Mouse (Mus musculus): ENCODE measurements around the gene Vps13d. TPM values are rescaled to one million over a fixed set of nuclear protein-coding genes. Genes with fewer than 3 reads are reported as not detected.

Gene Vps13d
- polyA plus RNA-seq, 1 experiment from 2014 or later, result 8.8 TPM

DNA sequence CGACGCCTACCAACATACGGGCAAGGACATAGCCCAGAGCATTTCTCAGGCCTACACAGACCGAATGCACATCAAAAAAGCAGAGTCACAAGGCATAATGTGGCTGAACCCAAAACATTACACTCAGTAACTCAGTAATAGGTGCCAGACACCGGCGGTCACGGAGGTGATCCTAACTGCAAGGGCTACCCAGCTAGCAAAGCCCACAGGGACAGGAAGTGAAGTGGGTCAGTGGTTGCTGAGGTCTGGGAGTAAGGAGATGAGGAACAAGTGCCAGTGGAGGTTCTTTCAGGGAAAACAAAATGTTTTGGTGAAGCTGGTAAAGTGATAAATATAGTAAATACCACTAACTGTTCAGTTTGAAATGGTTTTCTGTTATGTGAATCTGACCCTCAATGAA is 121.1 kb downstream of the Vps13d start:
- no peak overlapping the region for H3K9ac ChIP-seq
- ATAC-seq (ENCODE audit: insufficient number of reproducible peaks, low FRiP score, low TSS enrichment, low read depth), result no peak
- H3K4me3 ChIP-seq (replicated peaks), result no peak overlapping the region
- no peaks in the 10 kb centered on the region for H3K27me3 ChIP-seq
- no peaks in the 10 kb centered on the region for H3K4me1 ChIP-seq
- no peaks in the 10 kb centered on the region for H3K9me3 ChIP-seq (replicated peaks)
- no peak overlapping the region for H3K27ac ChIP-seq (replicated peaks)
- no peak overlapping the region for H3K4me2 ChIP-seq (replicated peaks)
- 64% methylated on average over 7 of the region's 7 CpGs for WGBS
- peaks cover 67% of the 10 kb centered on the region for H3K36me3 ChIP-seq

DNA sequence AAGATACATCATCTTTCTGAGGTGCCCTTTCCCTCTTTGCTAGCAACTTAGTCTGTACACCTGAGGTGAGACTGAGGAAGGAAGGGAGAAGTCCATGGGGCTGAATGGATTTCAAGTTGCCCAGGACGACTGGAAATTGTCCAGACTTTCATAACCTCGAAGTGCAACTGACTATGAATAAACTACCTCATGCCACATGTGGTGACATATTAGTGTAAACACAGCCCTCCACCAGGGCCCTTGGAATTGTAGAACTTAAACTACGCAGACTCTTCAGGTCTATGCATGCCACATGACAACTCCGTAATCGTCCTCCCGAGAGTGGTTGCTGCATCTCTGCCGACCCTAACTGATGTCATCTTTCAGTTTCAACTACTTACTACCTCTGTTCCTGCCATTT is 122.9 kb downstream of the Vps13d start:
- Histone ChIP-seq H3K27ac (replicated peaks) (no peak overlapping the region), H3K4me3 (replicated peaks) (no peak overlapping the region), H3K9ac (no peak overlapping the region), H3K27me3 (no peaks in the 10 kb centered on the region), H3K4me1 (peaks cover 3% of the 10 kb centered on the region; the same call in 1 of the 2 replicates), H3K4me2 (replicated peaks) (no peak overlapping the region), H3K36me3 (peaks cover 59% of the 10 kb centered on the region), H3K9me3 (replicated peaks) (no peaks in the 10 kb centered on the region)
- 78% methylated on average over 7 of the region's 7 CpGs for WGBS
- ATAC-seq (ENCODE audit: insufficient number of reproducible peaks, low FRiP score, low TSS enrichment, low read depth), result no peak

DNA sequence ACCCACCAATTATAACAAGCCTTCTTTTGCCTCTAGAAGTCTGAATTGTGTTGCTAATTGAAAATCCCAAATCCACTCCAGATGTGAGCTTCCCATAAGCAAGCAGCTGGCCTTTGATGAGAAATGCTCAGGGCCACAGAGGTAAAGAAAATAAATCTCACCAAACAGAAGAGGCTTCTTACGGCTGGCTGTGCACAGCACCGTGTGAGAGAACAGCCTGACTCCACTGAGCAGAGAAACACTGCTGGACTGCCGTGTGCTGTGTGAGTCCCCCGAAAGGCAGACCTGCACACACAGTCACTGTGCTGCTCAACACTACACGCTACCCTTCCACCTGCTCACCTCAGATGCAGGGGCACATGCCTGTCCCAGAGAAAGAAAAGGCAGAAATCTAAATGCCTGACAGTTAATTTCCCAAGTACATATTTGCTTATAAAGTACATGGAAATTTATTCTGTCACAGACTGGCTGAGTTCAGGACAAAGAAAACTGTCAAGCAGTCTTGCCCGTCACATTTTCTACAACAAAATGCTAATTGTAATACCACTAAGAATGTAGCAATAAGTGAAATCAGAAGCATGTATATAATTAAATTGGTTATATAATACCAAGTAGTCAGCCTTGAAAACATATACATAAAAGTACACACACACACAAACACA is 127.7 kb downstream of the Vps13d start:
- Histone ChIP-seq H3K36me3 (peaks cover 68% of the 10 kb centered on the region), H3K27ac (replicated peaks) (peak overlapping the region; percentile 53), H3K4me3 (replicated peaks) (no peak overlapping the region), H3K9ac (no peak overlapping the region), H3K9me3 (replicated peaks) (no peaks in the 10 kb centered on the region), H3K27me3 (no peaks in the 10 kb centered on the region), H3K4me1 (peaks cover 7% of the 10 kb centered on the region; the same call in 1 of the 2 replicates), H3K4me2 (replicated peaks) (no peak overlapping the region)
- 25% methylated on average over 6 of the region's 6 CpGs for WGBS
- ATAC-seq (ENCODE audit: insufficient number of reproducible peaks, low FRiP score, low TSS enrichment, low read depth), result peak; percentile 63

DNA sequence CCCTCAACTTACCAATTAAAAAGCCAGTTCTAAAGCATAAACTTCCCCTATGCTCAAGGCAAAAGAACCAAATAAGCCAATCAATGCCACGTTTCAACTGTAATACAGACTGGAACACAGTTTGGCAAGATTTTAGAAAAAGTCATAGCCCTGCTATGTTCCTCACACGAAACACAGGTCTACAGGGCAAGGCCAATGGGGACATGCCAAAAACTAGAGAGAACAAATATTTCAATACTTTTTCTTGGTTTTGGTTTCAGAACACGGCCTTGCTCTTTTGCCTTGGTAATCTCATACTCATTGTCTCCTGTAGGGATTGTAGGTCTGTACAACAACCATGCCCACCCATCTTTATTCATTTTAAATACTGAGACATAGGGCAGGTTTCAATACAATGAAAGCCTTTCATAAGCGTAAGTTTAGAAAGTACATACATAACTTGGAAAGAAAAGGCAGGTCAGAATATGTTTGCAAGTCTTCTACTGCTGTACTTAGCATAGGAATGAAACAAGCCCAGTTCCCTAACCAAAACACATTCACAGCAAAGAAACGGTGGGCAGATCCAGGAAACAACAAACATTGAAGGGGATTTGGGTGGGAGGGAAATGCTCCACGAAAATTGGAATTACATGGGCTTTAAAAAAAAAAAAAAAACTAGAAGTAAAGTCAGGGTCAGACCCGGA is 128.3 kb downstream of the Vps13d start:
- Histone ChIP-seq H3K4me1 (peaks cover 7% of the 10 kb centered on the region; the same call in 1 of the 2 replicates), H3K36me3 (peaks cover 71% of the 10 kb centered on the region), H3K9me3 (replicated peaks) (no peaks in the 10 kb centered on the region), H3K9ac (no peak overlapping the region), H3K4me2 (replicated peaks) (no peak overlapping the region), H3K27ac (replicated peaks) (peak overlapping the region; percentile 55), H3K27me3 (no peaks in the 10 kb centered on the region), H3K4me3 (replicated peaks) (no peak overlapping the region)
- peak; percentile 74 for ATAC-seq (ENCODE audit: insufficient number of reproducible peaks, low FRiP score, low TSS enrichment, low read depth)
- WGBS, result 31% methylated on average over 7 of the region's 7 CpGs

DNA sequence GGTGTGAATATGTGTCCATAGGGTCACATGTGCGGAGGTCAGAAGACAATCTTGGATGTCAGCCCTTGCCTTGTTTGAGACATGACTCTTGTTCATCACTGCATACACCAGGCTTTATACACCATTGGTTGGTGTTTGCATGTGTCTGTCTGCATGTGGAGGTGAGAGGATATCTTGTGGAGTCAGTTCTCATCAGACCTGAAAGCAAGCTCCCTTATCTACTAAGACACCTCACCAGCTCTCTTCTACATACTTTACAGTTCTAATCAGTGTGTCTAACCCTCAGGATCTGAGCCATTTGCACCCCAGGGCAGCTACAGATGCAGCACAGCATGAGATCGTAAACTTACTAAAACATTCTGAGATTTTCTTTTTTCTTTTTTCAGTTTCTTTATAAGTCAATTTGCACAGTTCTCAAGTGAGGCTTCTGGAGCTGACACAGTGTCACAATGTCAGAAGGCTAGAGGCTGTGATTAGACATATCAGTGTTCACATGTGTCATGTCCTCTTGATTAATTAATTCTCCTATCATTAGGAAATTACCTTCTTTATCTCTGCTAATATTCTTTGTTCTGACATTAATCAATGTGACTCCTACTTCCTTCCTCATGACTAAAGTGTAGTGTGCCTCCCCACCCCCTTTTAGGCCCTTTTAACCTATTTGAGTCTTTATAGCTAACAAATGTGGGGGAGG is 135.9 kb downstream of the Vps13d start:
- 94% methylated on average over 2 of the region's 2 CpGs for WGBS
- ATAC-seq (ENCODE audit: insufficient number of reproducible peaks, low FRiP score, low TSS enrichment, low read depth), result no peak
- Histone ChIP-seq H3K9me3 (replicated peaks) (no peaks in the 10 kb centered on the region), H3K9ac (no peak overlapping the region), H3K4me3 (replicated peaks) (no peak overlapping the region), H3K36me3 (peaks cover 81% of the 10 kb centered on the region), H3K27ac (replicated peaks) (no peak overlapping the region), H3K4me2 (replicated peaks) (no peak overlapping the region), H3K27me3 (no peaks in the 10 kb centered on the region), H3K4me1 (no peaks in the 10 kb centered on the region)

- no peaks in the 10 kb centered on the region for H3K27me3 ChIP-seq
- peaks cover 17% of the 10 kb centered on the region; the same call in 1 of the 2 replicates for H3K4me1 ChIP-seq
- H3K4me3 ChIP-seq (replicated peaks), result no peak overlapping the region
- ATAC-seq (ENCODE audit: insufficient number of reproducible peaks, low FRiP score, low TSS enrichment, low read depth), result no peak
- WGBS, result 92% methylated on average over 3 of the region's 3 CpGs
- H3K36me3 ChIP-seq, result peaks cover 75% of the 10 kb centered on the region
- no peak overlapping the region for H3K4me2 ChIP-seq (replicated peaks)
- H3K27ac ChIP-seq (replicated peaks), result no peak overlapping the region
- H3K9me3 ChIP-seq (replicated peaks), result no peaks in the 10 kb centered on the region
- no peak overlapping the region for H3K9ac ChIP-seq
Measured at GRCm38 (mm10) chr4:145056346-145056745, 138.5 kb downstream of the Vps13d start.

GRCm38 (mm10) chr4:145055792-145056191 is 139.0 kb downstream of the Vps13d start:
- H3K4me1 ChIP-seq, result peaks cover 20% of the 10 kb centered on the region
- peaks cover 71% of the 10 kb centered on the region for H3K36me3 ChIP-seq
- H3K9ac ChIP-seq, result no peak overlapping the region
- H3K27me3 ChIP-seq, result no peaks in the 10 kb centered on the region
- no peak overlapping the region for H3K27ac ChIP-seq (replicated peaks)
- H3K4me3 ChIP-seq (replicated peaks), result no peak overlapping the region
- 74% methylated on average over 3 of the region's 3 CpGs for WGBS
- ATAC-seq (ENCODE audit: insufficient number of reproducible peaks, low FRiP score, low TSS enrichment, low read depth), result no peak
- no peak overlapping the region for H3K4me2 ChIP-seq (replicated peaks)
- H3K9me3 ChIP-seq (replicated peaks), result no peaks in the 10 kb centered on the region

GRCm38 (mm10) chr4:145054369-145054768 is 140.4 kb downstream of the Vps13d start:
- Histone ChIP-seq H3K4me3 (replicated peaks) (no peak overlapping the region), H3K4me2 (replicated peaks) (no peak overlapping the region), H3K9ac (no peak overlapping the region), H3K27ac (replicated peaks) (no peak overlapping the region), H3K36me3 (peaks cover 68% of the 10 kb centered on the region), H3K4me1 (peaks cover 26% of the 10 kb centered on the region), H3K27me3 (no peaks in the 10 kb centered on the region), H3K9me3 (replicated peaks) (no peaks in the 10 kb centered on the region)
- no peak for ATAC-seq (ENCODE audit: insufficient number of reproducible peaks, low FRiP score, low TSS enrichment, low read depth)
- 65% methylated on average over 3 of the region's 3 CpGs for WGBS

- no peak for ATAC-seq (ENCODE audit: insufficient number of reproducible peaks, low FRiP score, low TSS enrichment, low read depth)
- Histone ChIP-seq H3K27me3 (no peaks in the 10 kb centered on the region), H3K4me1 (peaks cover 26% of the 10 kb centered on the region), H3K4me3 (replicated peaks) (no peak overlapping the region), H3K36me3 (peaks cover 59% of the 10 kb centered on the region), H3K9me3 (replicated peaks) (no peaks in the 10 kb centered on the region), H3K27ac (replicated peaks) (no peak overlapping the region), H3K9ac (no peak overlapping the region), H3K4me2 (replicated peaks) (no peak overlapping the region)
- WGBS, result 52% methylated on average over 1 of the region's 1 CpGs
Measured at GRCm38 (mm10) chr4:145052697-145053096, 142.1 kb downstream of the Vps13d start.

DNA sequence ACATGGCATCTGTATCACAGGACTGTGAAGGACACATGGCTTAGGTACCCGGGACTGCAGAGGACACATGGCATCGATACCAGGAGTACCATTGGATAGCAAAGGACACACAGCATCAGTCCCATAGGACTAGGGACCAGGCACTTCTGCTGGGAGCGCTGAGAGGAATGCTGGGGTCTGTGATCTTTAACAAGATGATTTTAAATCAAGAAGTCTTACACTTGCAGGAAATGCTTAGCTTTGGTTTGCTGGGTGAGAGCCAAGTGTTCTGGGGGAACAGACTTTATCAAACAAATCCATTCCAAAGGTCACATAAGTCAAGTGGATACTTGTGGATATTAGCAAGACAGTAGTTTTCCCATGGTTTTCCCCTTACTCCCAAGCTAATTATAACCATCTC is 142.5 kb downstream of the Vps13d start:
- 74% methylated on average over 3 of the region's 3 CpGs for WGBS
- ATAC-seq (ENCODE audit: insufficient number of reproducible peaks, low FRiP score, low TSS enrichment, low read depth), result no peak
- peaks cover 56% of the 10 kb centered on the region for H3K36me3 ChIP-seq

DNA sequence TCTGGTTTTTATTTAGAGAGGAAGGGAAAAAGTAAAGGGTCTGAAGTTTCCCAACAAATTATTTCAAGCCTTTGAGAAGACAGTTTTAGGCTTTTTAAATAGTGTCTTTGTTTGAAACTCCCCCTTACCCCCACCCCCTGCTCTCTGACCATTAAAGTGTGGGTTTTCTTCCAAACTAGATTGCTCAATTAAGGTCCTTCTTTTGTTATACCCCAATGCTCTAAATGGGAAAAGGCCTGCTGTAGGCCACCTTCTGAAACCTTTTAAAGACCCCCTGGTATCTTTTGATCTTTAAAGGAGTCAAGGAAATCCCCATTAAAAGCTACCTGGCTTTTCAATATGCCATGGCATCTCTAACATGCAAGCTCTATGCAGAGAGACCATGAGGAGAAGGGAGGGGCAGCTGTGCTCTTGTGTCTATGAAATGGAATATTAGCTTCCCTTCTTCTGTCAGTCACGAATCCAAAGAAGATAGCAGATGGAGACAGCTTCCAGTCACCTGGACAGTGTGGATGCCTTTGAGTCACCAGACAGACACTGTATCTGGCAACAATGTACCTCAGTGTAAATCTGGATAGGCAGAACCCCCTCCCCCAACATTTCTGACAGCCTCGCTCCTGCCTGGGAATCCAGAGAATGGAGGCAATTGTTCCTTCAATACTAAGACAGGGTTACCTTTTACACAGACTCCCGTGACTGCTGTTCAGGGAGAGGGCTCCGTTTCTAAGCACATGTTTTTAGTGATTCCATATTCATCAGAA is 143.4 kb downstream of the Vps13d start:
- Histone ChIP-seq H3K4me2 (replicated peaks) (no peak overlapping the region), H3K9me3 (replicated peaks) (no peaks in the 10 kb centered on the region), H3K36me3 (peaks cover 54% of the 10 kb centered on the region), H3K27ac (replicated peaks) (peak overlapping the region; percentile 55; the same call in 1 of the 2 replicates), H3K4me3 (replicated peaks) (no peak overlapping the region), H3K9ac (no peak overlapping the region), H3K27me3 (no peaks in the 10 kb centered on the region), H3K4me1 (peaks cover 26% of the 10 kb centered on the region)
- no peak for ATAC-seq (ENCODE audit: insufficient number of reproducible peaks, low FRiP score, low TSS enrichment, low read depth)
- WGBS, result 60% methylated on average over 4 of the region's 4 CpGs

More for the DNA sequence above, 142.5 kb downstream of the Vps13d start:
- H3K9me3 ChIP-seq (replicated peaks), result no peaks in the 10 kb centered on the region
- no peak overlapping the region for H3K4me3 ChIP-seq (replicated peaks)
- H3K4me1 ChIP-seq, result peaks cover 26% of the 10 kb centered on the region
- H3K9ac ChIP-seq, result no peak overlapping the region
- H3K27ac ChIP-seq (replicated peaks), result no peak overlapping the region
- no peak overlapping the region for H3K4me2 ChIP-seq (replicated peaks)
- H3K27me3 ChIP-seq, result no peaks in the 10 kb centered on the region
